Mouse (Mus musculus) hindbrain, embryonic 11.5 days (tissue): Measurements from ENCODE around the gene Eml6. TPM values are rescaled to one million over a fixed set of nuclear protein-coding genes. Genes with fewer than 3 reads are reported as not detected.

Source experiments
- ATAC-seq: fragments of 200-750 bp; cut with Nextera tagmentation; 2 replicates; pipeline ENCODE4 v1.8.0; 2017; ENCODE audit warnings: mild to moderate bottlenecking, moderate TSS enrichment, moderate library complexity; ENCODE audit not compliant: low FRiP score
- DNase-seq: peaks from one replicate; pipeline ENCODE4 v3.0.0-alpha.2; 2015; ENCODE audit warnings: low spot score
- H3K27ac ChIP-seq: fragments of 300-500 bp; sonication (generic); 2 replicates; pipeline ENCODE4 v1.5.1; 2014; ENCODE audit warnings: mild to moderate bottlenecking, low read depth, low read length
- H3K27me3 ChIP-seq: fragments of 300-500 bp; sonication (generic); 2 replicates; pipeline ENCODE4 v1.6.1; 2014; ENCODE audit warnings: mild to moderate bottlenecking, low read length, moderate library complexity, mixed read lengths; ENCODE audit not compliant: control insufficient read depth, insufficient read depth
- H3K36me3 ChIP-seq: fragments of 300-500 bp; sonication (generic); 2 replicates; pipeline ENCODE4 v1.6.1; 2014; ENCODE audit warnings: mild to moderate bottlenecking, low read length, moderate library complexity, mixed read lengths; ENCODE audit not compliant: control insufficient read depth, insufficient read depth
- H3K4me1 ChIP-seq: fragments of 300-500 bp; sonication (generic); replicated peaks from 2 replicates; pipeline ENCODE4 v1.6.1; 2014; ENCODE audit warnings: low read length, mixed read lengths; ENCODE audit not compliant: control insufficient read depth, insufficient read depth
- H3K4me2 ChIP-seq: fragments of 300-500 bp; sonication (generic); replicated peaks from 2 replicates; pipeline ENCODE4 v1.6.1; 2014; ENCODE audit warnings: mild to moderate bottlenecking, low read depth, low read length
- H3K4me3 ChIP-seq: fragments of 300-500 bp; sonication (generic); 2 replicates; pipeline ENCODE4 v1.5.1; 2014; ENCODE audit warnings: low read depth, low read length
- H3K9ac ChIP-seq: fragments of 300-500 bp; sonication (generic); 2 replicates; pipeline ENCODE4 v1.6.1; 2014; ENCODE audit warnings: low read depth, low read length
- H3K9me3 ChIP-seq: fragments of 300-500 bp; sonication (generic); 2 replicates; pipeline ENCODE4 v1.6.1; 2016; ENCODE audit warnings: low read length; ENCODE audit not compliant: control insufficient read depth
- WGBS: fragments of 180-500 bp; shearing (Covaris S2); extraction: QIAGEN DNeasy Blood & Tissue Kit; methylation state at CpG from one replicate; pipeline ENCODE4 v1.1.7; 2014; 5-methylcytosine and 5-hydroxymethylcytosine counted together
- polyA plus RNA-seq: library from polyadenylated mRNA; unstranded; fragments of >200 nt; fragmentation: Nextera tagmentation; extraction: Ambion mirVana; gene quantifications from 2 replicates; pipeline ENCODE4 v1.2.1, GENCODE M21; 2014

Eml6 gene
- polyA plus RNA-seq, 1 experiment from 2014 or later: 1.0 TPM

DNA sequence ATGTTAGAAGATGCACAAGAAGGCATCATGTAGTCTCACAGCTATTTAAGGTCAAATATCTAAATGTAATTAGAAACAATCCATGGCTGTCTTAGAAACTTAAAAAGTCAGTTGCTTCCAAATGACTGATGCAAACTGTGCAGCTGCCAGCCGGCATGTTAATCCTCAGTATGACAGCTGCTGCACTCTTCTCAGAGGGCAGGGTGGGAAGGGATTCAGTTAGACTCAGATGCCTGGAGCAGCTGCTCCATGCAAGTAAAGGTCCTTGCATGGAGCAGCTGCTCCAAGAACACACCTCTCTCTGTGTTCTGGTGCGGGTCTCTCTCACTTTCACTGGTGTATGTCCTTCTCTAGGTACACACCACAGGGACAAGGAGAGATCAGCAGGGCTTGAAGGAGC lies 251.5 kb downstream of the Eml6 start:
- no peaks in the 10 kb centered on the region for H3K4me1 ChIP-seq
- 56% methylated on average over 2 of the region's 2 CpGs for WGBS
- no peak overlapping the region for H3K9ac ChIP-seq
- H3K4me3 ChIP-seq: no peak overlapping the region
- H3K27ac ChIP-seq: no peak overlapping the region
- no peaks in the 10 kb centered on the region for H3K27me3 ChIP-seq
- H3K36me3 ChIP-seq: no peaks in the 10 kb centered on the region
- DNase-seq (peak; percentile 12), ATAC-seq (peak; percentile 77; the same call in 1 of the 2 replicates)
- no peaks in the 10 kb centered on the region for H3K9me3 ChIP-seq
- no peak overlapping the region for H3K4me2 ChIP-seq

DNA sequence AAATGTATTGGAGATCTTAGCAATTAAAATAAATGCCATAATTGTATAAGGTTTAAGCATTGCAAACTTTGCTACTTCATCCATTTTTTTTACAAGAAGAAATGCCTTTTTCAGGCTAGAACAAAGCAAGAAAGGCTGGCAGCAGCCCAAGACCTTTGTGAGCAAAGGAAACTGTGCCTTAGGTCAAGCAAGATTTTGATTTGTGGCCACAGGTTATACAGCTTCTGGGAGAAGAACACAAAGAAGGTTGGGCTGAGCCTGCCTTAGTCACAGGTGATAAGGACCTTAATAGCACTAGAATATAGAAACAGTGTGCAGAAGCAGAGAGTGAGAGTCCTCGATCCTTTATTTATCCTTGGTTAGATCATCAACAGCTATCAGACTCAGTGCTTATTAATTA lies 253.6 kb downstream of the Eml6 start:
- ATAC-seq: no peak
- WGBS: 91% methylated on average over 1 of the region's 1 CpGs
- no peak overlapping the region for H3K4me2 ChIP-seq
- no peaks in the 10 kb centered on the region for H3K9me3 ChIP-seq
- no peak for DNase-seq
- no peak overlapping the region for H3K9ac ChIP-seq
- no peak overlapping the region for H3K4me3 ChIP-seq
- H3K4me1 ChIP-seq: no peaks in the 10 kb centered on the region
- H3K36me3 ChIP-seq: no peaks in the 10 kb centered on the region
- no peaks in the 10 kb centered on the region for H3K27me3 ChIP-seq
- no peak overlapping the region for H3K27ac ChIP-seq

DNA sequence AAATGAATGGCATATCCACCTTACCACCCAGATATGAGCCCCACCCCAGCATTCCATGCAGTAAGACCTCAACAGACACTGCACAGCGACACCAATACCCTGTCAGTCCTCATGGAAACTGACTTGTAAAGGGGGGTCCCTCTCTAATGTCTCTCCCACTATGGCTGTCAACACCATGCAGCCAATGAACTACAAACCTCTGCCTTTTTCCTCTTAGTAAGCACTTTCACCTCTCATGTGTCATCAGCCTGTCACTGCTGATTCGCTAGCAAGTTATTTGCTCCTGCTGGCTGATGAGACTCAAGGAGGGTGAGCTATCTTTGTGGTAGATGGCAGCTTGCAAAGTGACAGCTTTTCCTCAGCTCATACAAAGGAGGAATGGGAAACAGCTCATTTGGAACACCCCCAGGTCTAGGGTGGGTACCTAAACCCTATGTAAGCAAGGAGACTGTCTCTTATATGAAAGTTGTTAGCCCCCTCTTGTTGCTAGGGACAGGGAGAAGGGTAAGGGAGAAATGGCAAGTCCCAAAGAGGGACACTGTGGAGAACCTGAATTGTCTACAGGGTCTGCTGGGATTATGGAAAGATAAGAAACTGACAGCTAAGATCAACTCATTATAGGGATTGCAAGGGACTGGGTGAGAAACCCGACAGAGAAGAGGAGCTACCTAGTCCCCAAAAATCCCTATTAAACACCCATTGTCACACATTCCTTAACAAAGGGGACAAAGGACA lies 255.0 kb downstream of the Eml6 start:
- 75% methylated on average over 3 of the region's 3 CpGs for WGBS
- H3K36me3 ChIP-seq: no peaks in the 10 kb centered on the region
- H3K27ac ChIP-seq: no peak overlapping the region
- H3K27me3 ChIP-seq: no peaks in the 10 kb centered on the region
- H3K4me1 ChIP-seq: no peaks in the 10 kb centered on the region
- H3K4me3 ChIP-seq: no peak overlapping the region
- H3K9me3 ChIP-seq: no peaks in the 10 kb centered on the region
- DNase-seq (no peak), ATAC-seq (no peak)
- no peak overlapping the region for H3K4me2 ChIP-seq
- no peak overlapping the region for H3K9ac ChIP-seq

DNA sequence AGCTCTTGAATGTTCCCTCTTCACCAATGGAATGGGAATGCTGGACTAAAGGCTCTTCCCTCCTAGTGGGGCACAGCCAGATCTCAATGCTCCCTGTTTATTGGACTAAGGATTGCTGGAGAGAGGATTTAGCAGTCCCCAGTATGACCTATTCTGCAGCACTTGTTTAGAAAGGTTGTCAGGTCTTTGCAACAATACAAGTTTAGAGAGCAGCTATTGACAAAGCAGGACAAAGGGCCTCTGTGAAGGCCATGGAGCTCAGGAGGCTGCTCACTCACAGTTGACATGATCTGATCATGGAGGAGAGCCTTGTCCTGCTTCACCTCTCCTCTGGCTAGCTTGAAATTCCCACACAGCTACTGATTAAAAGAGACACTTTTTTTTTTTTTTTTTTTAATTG lies 257.3 kb downstream of the Eml6 start:
- no peak overlapping the region for H3K4me2 ChIP-seq
- no peak for ATAC-seq
- H3K36me3 ChIP-seq: no peaks in the 10 kb centered on the region
- no peak overlapping the region for H3K27ac ChIP-seq
- no peak for DNase-seq
- H3K9me3 ChIP-seq: no peaks in the 10 kb centered on the region
- H3K4me1 ChIP-seq: no peaks in the 10 kb centered on the region
- H3K4me3 ChIP-seq: no peak overlapping the region
- H3K9ac ChIP-seq: no peak overlapping the region
- no peaks in the 10 kb centered on the region for H3K27me3 ChIP-seq

DNA sequence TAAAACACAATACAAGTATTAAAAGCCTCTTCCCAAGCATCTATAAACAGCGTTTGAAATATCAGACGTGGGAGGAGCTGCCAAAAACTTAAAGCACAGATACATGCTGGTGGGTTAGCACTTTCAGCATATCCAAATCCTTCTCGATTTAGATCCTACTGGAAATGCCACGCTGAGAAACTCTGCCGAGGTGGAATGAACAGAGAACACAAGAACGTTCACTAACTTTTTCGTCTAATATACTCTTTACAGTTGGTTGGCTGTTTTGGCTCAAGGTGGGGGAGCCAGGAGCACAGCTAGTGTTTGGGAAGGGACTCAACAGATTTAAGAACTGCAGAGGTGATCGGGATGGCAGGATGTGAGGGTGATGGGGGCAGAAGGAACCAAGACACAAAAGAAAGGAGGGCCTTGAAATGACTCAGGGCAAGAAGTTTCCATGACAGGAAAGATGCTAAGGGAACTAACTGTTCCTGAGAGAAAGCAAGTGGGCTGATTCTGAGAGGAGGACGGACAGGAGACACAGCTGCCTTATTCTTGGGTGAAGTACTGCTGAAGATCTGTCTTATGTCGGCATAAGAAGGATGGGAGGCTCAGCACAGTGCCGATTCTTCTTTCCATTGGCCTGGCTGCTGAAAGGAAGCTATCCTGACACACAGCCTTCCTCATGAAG lies 259.4 kb downstream of the Eml6 start:
- no peak overlapping the region for H3K27ac ChIP-seq
- H3K36me3 ChIP-seq: no peaks in the 10 kb centered on the region
- no peaks in the 10 kb centered on the region for H3K4me1 ChIP-seq
- H3K4me2 ChIP-seq: no peak overlapping the region
- H3K4me3 ChIP-seq: no peak overlapping the region
- no peaks in the 10 kb centered on the region for H3K9me3 ChIP-seq
- no peak overlapping the region for H3K9ac ChIP-seq
- H3K27me3 ChIP-seq: no peaks in the 10 kb centered on the region
- no peak for ATAC-seq
- 82% methylated on average over 11 of the region's 11 CpGs for WGBS
- DNase-seq: no peak

DNA sequence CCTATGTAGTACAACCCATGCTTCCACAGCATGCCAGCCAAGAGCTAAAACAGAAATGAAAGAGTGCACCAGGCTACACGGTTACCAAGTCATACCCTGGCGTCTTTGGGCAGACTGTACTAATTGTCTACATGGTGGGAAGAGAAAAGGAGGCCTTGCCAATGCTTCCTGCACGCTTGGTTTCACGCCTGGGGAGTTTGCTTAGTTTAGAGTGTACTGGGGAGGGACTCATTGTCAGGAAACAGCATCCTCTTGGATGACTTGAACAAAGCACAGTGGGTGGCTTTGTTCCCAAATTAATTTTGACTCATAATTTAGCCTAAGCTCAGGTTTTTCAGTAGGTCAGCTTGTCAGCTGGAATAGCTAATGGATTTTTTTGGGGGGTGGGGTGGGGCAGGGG lies 260.8 kb downstream of the Eml6 start:
- WGBS: 66% methylated on average over 4 of the region's 4 CpGs
- H3K4me3 ChIP-seq: no peak overlapping the region
- no peak overlapping the region for H3K27ac ChIP-seq
- H3K36me3 ChIP-seq: no peaks in the 10 kb centered on the region
- no peaks in the 10 kb centered on the region for H3K27me3 ChIP-seq
- DNase-seq (no peak), ATAC-seq (no peak)
- H3K9ac ChIP-seq: no peak overlapping the region
- no peaks in the 10 kb centered on the region for H3K9me3 ChIP-seq
- H3K4me1 ChIP-seq: no peaks in the 10 kb centered on the region
- H3K4me2 ChIP-seq: no peak overlapping the region

DNA sequence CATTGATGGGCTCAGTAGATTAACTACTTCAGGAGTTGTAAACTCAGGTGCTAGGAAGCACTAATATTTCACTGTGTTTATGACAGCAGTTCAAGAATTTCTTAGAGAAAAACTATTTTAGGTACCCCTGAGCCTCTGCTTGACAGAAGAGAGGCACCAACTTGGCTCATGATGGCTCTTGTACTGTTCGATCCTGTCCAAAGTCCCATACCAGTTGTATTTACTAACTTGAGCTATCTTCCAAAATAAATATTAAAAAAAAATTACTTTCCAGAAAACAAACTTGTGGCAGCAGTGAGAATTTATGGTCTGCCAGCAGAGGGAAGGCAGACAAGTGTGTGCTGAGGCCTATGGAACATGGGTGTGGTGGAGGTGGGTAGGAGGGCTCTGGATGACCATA lies 263.1 kb downstream of the Eml6 start:
- Histone ChIP-seq H3K27ac (no peak overlapping the region), H3K9me3 (no peaks in the 10 kb centered on the region), H3K36me3 (no peaks in the 10 kb centered on the region), H3K4me2 (no peak overlapping the region), H3K4me1 (no peaks in the 10 kb centered on the region), H3K4me3 (no peak overlapping the region), H3K9ac (no peak overlapping the region), H3K27me3 (no peaks in the 10 kb centered on the region)
- DNase-seq (no peak), ATAC-seq (no peak)
- WGBS: 87% methylated on average over 1 of the region's 1 CpGs

DNA sequence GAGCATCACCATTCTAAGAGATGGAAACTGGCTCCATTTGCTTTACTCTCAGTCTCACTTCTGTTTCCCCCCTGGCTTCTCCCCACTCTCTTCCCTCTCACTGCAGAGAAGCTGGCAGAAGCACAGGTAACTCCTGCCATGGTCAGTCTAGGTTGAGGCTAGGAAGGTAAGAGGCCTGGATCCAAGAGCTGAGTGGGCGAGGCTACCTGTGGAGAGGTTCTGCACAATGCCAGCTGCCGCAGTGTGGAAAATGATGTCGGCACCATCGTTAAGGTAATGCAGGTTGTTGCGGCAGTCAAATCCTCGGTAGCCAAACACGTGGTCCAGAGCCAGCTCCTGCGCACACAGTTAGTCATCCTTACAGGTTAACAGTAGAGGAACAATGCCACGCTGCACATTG lies 264.4 kb downstream of the Eml6 start:
- no peaks in the 10 kb centered on the region for H3K4me1 ChIP-seq
- no peak overlapping the region for H3K4me2 ChIP-seq
- 89% methylated on average over 9 of the region's 9 CpGs for WGBS
- no peaks in the 10 kb centered on the region for H3K27me3 ChIP-seq
- H3K36me3 ChIP-seq: no peaks in the 10 kb centered on the region
- ATAC-seq (no peak), DNase-seq (no peak)
- no peak overlapping the region for H3K4me3 ChIP-seq
- no peak overlapping the region for H3K27ac ChIP-seq
- H3K9me3 ChIP-seq: no peaks in the 10 kb centered on the region
- no peak overlapping the region for H3K9ac ChIP-seq

DNA sequence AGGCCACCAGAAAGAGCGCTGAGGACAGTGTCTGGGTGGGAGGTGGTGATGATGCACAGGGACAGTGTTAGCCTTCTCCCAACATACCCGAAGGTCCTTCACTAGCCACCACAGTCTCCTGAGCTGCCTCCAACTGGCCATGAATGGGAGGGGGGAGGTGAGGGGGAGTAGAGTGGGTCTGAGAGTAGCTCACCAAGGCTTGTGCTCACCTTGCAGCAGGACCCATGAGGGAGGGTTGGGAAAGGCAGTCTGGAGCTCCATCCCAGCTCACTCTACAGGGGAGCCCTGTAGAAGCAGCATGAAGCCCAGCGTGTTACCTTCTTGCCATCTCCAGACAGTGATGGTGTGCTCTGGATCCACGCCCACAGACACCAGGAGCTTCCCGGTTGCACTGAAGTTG lies 267.2 kb downstream of the Eml6 start:
- Histone ChIP-seq H3K4me3 (no peak overlapping the region), H3K27me3 (no peaks in the 10 kb centered on the region), H3K4me2 (no peak overlapping the region), H3K4me1 (no peaks in the 10 kb centered on the region), H3K27ac (no peak overlapping the region), H3K9me3 (no peaks in the 10 kb centered on the region), H3K36me3 (no peaks in the 10 kb centered on the region), H3K9ac (no peak overlapping the region)
- ATAC-seq (no peak), DNase-seq (no peak)
- 83% methylated on average over 5 of the region's 5 CpGs for WGBS
